Mouse (Mus musculus) effector memory CD4-positive, alpha-beta T cell, adult 5 months (primary cell): ENCODE data around the gene H2al1i. TPM values are rescaled to one million over a fixed set of nuclear protein-coding genes. Genes with fewer than 3 reads are reported as not detected.

Experiments
- polyA plus RNA-seq: library from polyadenylated mRNA; unstranded; fragments of 100-300 nt; shearing (Covaris generic); gene quantifications from one replicate; pipeline ENCODE4 v1.2.1, GENCODE M21; 2017

H2al1i gene
- polyA plus RNA-seq: not detected

GRCm38 (mm10) chrX:11324359-11324758, at the start of gene H2al1i:
Gene H2al1i (plus strand): TSS chrX:11324659.

GRCm38 (mm10) chrX:11298957-11299356, 25.5 kb upstream of the H2al1i start, which contains the start of gene H2al1a:
Gene H2al1a (plus strand): TSS chrX:11299257.

GRCm38 (mm10) chrX:11302132-11302531, 22.3 kb upstream of the H2al1i start, which contains the start of gene H2al1b:
Gene H2al1b (plus strand): TSS chrX:11302432.

GRCm38 (mm10) chrX:11305355-11305754, 19.1 kb upstream of the H2al1i start, which contains the start of gene H2al1c:
Gene H2al1c (plus strand): TSS chrX:11305655.

GRCm38 (mm10) chrX:11308524-11308923, 15.9 kb upstream of the H2al1i start, which contains the start of gene H2al1d:
Gene H2al1d (plus strand): TSS chrX:11308824.

GRCm38 (mm10) chrX:11311634-11312033, 12.8 kb upstream of the H2al1i start, which contains the start of gene H2al1e:
Gene H2al1e (plus strand): TSS chrX:11311934.

GRCm38 (mm10) chrX:11314858-11315257, 9.6 kb upstream of the H2al1i start, which contains the start of gene H2al1f:
Gene H2al1f (plus strand): TSS chrX:11315158.

GRCm38 (mm10) chrX:11317956-11318355, 6.5 kb upstream of the H2al1i start, which contains the start of gene H2al1g:
Gene H2al1g (plus strand): TSS chrX:11318256.

GRCm38 (mm10) chrX:11321192-11321591, 3.3 kb upstream of the H2al1i start, which contains the start of gene H2al1h:
Gene H2al1h (plus strand): TSS chrX:11321492.

GRCm38 (mm10) chrX:11327522-11327921, 3.1 kb downstream of the H2al1i start, which contains the start of gene H2al1j:
Gene H2al1j (plus strand): TSS chrX:11327822.

Other genes starting within 250 kb of the H2al1i start
- gene H2al1a, start 25.4 kb upstream of the H2al1i start, polyA plus RNA-seq: not detected
- gene H2al1b, start 22.2 kb upstream of the H2al1i start, polyA plus RNA-seq: not detected
- gene H2al1c, start 19.0 kb upstream of the H2al1i start, polyA plus RNA-seq: not detected
- gene H2al1d, start 15.8 kb upstream of the H2al1i start, polyA plus RNA-seq: not detected
- not detected for gene H2al1e, start 12.7 kb upstream of the H2al1i start, polyA plus RNA-seq
- gene H2al1f, start 9.5 kb upstream of the H2al1i start, polyA plus RNA-seq: not detected
- not detected for gene H2al1g, start 6.4 kb upstream of the H2al1i start, polyA plus RNA-seq
- gene H2al1h, start 3.2 kb upstream of the H2al1i start, polyA plus RNA-seq: not detected
- not detected for gene H2al1j, start 3.2 kb downstream of the H2al1i start, polyA plus RNA-seq